Mouse (Mus musculus): Measurements from ENCODE around the gene Gm47985. TPM values are rescaled to one million over a fixed set of nuclear protein-coding genes. Genes with fewer than 3 reads are reported as not detected.
"Not testable (repeated sequence)": the region's sequence is repeated elsewhere in the genome, so short reads cannot be mapped to it uniquely, and the experiment has no call there.

Gene Gm47985
- polyA plus RNA-seq, 1 experiment from 2014 or later, result not detected

DNA sequence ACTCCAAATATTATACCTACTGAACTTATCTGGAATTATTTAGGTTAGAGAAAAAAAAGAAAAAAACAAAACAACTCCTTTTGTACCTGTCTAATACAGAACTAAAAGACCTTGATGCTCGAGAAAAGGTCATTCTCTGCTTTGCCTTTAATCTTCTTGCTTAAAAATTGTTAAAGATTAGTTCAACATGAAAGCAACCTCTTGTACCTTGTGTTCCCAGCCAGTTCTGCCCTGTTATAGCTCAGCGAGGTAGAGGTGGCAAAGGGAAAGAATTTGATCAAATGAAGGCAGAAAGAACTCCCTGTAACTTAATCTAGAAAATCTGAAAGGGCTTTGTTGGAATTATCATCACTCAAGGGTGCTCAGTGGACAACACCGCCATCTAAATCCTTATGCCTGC is 3.8 kb downstream of the Gm47985 start:
- WGBS, result 71% methylated on average over 3 of the region's 3 CpGs
- not testable (repeated sequence) for H3K4me1 ChIP-seq; H3K9me3 ChIP-seq; H3K36me3 ChIP-seq (replicated peaks); H3K27me3 ChIP-seq (replicated peaks); H3K4me3 ChIP-seq; H3K9ac ChIP-seq; H3K4me2 ChIP-seq; ATAC-seq (replicated peaks); H3K27ac ChIP-seq

DNA sequence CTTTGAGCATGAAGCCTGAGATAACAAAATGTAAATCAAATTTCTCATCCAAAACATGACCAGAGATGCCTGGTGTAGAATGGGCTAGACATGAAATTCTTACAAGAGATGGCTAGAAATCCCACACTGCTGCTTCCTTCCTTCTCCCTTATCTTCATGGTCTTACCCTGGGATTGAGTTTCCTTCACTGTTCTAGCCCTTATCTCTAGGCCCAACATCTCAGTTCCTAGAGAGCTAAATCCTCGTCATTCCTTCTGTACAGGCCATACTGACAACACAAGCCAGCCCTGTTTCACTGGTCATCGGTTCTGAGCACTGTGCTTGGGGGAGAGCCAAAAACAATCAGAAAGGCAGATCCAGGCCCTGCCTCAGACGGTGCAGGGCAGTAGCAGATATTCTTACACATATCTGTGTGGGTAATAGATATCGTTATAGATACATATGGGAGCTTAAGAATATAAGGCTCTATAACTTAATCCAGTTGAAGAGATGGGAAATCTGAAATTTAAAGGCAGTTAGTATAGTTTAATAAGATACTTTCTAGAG is 4.6 kb downstream of the Gm47985 start:
- not testable (repeated sequence) for H3K9me3 ChIP-seq; H3K27me3 ChIP-seq (replicated peaks); H3K4me1 ChIP-seq; H3K4me3 ChIP-seq; H3K9ac ChIP-seq; H3K27ac ChIP-seq; ATAC-seq (replicated peaks); H3K36me3 ChIP-seq (replicated peaks); H3K4me2 ChIP-seq
- WGBS, result 86% methylated on average over 4 of the region's 4 CpGs

DNA sequence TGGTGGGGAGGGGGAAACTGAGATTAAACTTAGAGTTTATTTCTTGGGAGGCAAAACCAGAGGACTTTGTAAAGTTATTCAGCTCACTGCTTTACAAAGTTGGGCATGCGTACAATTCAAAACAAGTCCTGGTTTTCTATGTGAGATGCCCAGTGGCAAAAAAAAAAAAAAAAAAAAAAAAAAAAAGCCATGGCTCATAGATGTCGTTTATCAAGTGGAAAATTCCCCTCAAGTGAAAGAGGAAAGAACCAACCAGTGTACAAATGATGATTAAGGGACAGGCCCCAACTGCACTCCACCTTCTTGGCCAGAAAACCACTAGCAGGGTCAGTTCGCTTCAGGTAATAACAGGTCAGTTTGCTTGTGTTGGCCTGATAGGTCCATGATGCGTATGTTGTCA is 6.1 kb downstream of the Gm47985 start:
- Histone ChIP-seq H3K9me3 (no peaks in the 10 kb centered on the region), H3K27ac (no peak overlapping the region), H3K4me1 (no peaks in the 10 kb centered on the region), H3K4me3 (no peak overlapping the region), H3K36me3 (replicated peaks) (no peaks in the 10 kb centered on the region), H3K27me3 (replicated peaks) (no peaks in the 10 kb centered on the region), H3K9ac (no peak overlapping the region), H3K4me2 (no peak overlapping the region)
- no peak for ATAC-seq (replicated peaks)
- WGBS, result 90% methylated on average over 4 of the region's 4 CpGs

DNA sequence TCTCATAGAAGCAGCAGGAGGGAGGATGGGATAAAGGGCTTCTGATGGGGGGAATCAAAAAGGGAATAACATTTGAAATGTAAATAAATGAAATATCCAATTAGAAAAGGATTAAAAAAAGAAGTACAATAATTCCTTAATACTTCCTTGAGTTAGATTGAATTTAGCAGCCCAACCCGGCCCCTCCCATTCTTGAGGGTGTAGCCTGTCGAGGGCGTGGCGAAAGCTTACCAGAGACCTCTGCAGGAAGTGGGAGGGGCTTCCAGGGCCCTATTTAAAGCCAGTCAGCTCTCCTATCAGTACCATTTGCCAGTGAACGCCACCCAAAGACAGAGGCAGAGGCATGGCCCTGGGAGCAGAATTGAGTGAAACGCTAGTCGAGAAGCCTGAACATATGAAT is 9.7 kb downstream of the Gm47985 start, which contains the start of gene Gm8947:
Gm8947 (plus strand) TSS at position 302 of the 400 bp plus-strand sequence.
- not testable (repeated sequence) for H3K9me3 ChIP-seq; ATAC-seq (replicated peaks); H3K4me3 ChIP-seq; H3K36me3 ChIP-seq (replicated peaks); H3K4me1 ChIP-seq; H3K27ac ChIP-seq; H3K4me2 ChIP-seq; H3K9ac ChIP-seq; H3K27me3 ChIP-seq (replicated peaks)
- WGBS, result 100% methylated on average over 1 of the region's 7 CpGs

DNA sequence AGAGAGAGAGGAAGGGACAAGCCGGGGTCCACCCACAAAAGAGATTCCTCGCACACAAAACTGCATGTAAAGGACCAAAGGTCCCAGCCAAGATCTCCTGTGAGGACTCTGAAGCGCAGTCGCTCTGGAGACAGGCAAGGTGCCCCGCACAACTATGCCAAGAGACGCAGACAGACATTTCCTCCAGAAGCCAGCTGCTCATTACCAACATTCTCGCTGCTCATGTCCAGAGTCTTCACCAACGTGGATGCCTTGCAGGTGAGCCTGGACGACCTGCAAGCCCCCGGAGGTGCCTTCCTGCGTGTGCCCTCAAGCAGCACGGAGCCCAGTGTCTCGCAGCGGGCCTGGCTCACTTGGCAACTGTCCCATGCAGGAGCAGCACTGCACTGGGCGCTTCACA is 10.4 kb downstream of the Gm47985 start:
- ATAC-seq (replicated peaks); H3K27ac ChIP-seq; H3K4me3 ChIP-seq; H3K9ac ChIP-seq; H3K36me3 ChIP-seq (replicated peaks); H3K27me3 ChIP-seq (replicated peaks); H3K4me2 ChIP-seq; H3K9me3 ChIP-seq; H3K4me1 ChIP-seq: not testable (repeated sequence)
- 92% methylated on average over 15 of the region's 15 CpGs for WGBS

DNA sequence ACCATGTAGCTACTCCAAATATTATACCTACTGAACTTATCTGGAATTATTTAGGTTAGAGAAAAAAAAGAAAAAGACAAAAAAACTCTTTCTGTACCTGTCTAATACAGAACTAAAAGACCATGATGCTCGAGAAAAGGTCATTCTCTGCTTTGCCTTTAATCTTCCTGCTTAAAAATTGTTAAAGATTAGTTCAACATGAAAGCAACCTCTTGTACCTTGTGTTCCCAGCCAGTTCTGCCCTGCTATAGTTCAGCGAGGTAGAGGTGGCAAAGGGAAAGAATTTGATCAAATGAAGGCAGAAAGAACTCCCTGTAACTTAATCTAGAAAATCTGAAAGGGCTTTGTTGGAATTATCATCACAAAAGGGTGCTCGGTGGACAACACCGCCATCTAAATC is 13.6 kb downstream of the Gm47985 start:
- not testable (repeated sequence) for H3K27me3 ChIP-seq (replicated peaks); H3K4me1 ChIP-seq; H3K9ac ChIP-seq; H3K4me2 ChIP-seq; H3K4me3 ChIP-seq; H3K36me3 ChIP-seq (replicated peaks); H3K9me3 ChIP-seq; H3K27ac ChIP-seq; ATAC-seq (replicated peaks)
- WGBS, result 31% methylated on average over 4 of the region's 4 CpGs

DNA sequence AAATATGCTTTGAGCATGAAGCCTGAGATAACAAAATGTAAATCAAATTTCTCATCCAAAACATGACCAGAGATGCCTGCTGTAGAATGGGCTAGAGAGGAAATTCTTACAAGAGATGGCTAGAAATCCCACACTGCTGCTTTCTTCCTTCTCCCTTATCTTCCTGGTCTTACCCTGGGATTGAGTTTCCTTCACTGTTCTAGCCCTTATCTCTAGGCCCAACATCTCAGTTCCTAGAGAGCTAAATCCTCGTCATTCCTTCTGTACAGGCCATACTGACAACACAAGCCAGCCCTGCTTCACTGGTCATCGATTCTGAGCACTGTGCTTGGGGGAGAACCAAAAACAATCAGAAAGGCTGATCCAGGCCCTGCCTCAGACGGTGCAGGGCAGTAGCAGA is 14.4 kb downstream of the Gm47985 start:
- H3K4me2 ChIP-seq; H3K27me3 ChIP-seq (replicated peaks); ATAC-seq (replicated peaks); H3K36me3 ChIP-seq (replicated peaks); H3K27ac ChIP-seq; H3K9ac ChIP-seq; H3K4me1 ChIP-seq; H3K4me3 ChIP-seq; H3K9me3 ChIP-seq: not testable (repeated sequence)
- 76% methylated on average over 3 of the region's 3 CpGs for WGBS

DNA sequence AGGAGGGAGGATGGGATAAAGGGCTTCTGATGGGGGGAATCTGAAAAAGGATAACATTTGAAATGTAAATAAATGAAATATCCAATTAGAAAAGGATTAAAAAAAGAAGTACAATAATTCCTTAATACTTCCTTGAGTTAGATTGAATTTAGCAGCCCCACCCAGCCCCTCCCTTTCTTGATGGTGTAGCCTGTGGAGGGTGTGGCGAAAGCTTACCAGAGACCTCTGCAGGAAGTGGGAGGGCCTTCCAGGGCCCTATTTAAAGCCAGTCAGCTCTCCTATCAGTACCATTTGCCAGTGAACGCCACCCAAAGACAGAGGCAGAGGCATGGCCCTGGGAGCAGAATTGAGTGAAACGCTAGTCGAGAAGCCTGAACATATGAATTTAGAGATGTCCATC is 15.8 kb downstream of the Gm47985 start, which contains the start of gene Gm47995:
Gm47995 (plus strand) TSS at position 329 of the 400 bp plus-strand sequence.
- not testable (repeated sequence) for H3K27me3 ChIP-seq (replicated peaks); H3K4me2 ChIP-seq; H3K4me3 ChIP-seq; H3K9me3 ChIP-seq; ATAC-seq (replicated peaks); H3K36me3 ChIP-seq (replicated peaks); H3K27ac ChIP-seq; H3K9ac ChIP-seq; H3K4me1 ChIP-seq
- 91% methylated on average over 4 of the region's 4 CpGs for WGBS

DNA sequence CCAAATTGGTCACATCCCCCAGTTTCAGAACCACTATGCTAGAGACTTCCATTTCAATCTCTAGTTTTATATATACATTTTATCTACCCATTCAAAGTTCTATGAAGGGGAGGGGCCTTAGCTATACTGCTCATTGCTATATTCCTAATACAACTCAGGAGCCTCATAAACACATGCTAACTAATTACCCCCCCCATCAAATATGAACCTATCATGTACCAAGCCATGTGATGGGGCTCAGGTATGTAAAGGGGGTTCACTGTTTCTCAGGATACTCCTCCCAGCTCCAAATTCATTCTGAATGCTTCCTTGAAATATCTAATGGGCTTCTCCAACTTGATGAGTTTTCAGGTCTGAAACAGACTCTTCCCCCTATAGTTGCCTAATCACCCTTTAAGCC is 18.3 kb downstream of the Gm47985 start:
- not testable (repeated sequence) for H3K27ac ChIP-seq; H3K9me3 ChIP-seq; ATAC-seq (replicated peaks); H3K27me3 ChIP-seq (replicated peaks); H3K9ac ChIP-seq; H3K36me3 ChIP-seq (replicated peaks); H3K4me2 ChIP-seq; H3K4me3 ChIP-seq; H3K4me1 ChIP-seq

DNA sequence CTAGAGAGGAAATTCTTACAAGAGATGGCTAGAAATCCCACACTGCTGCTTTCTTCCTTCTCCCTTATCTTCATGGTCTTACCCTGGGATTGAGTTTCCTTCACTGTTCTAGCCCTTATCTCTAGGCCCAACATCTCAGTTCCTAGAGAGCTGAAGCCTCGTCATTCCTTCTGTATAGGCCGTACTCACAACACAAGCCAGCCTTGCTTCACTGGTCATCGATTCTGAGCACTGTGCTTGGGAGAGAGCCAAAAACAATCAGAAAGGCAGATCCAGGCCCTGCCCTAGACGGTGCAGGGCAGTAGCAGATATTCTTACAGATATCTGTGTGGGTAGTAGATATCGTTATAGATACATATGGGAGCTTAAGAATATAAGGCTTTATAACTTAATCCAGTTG is 20.4 kb downstream of the Gm47985 start:
- not testable (repeated sequence) for ATAC-seq (replicated peaks)
- 81% methylated on average over 4 of the region's 5 CpGs for WGBS

DNA sequence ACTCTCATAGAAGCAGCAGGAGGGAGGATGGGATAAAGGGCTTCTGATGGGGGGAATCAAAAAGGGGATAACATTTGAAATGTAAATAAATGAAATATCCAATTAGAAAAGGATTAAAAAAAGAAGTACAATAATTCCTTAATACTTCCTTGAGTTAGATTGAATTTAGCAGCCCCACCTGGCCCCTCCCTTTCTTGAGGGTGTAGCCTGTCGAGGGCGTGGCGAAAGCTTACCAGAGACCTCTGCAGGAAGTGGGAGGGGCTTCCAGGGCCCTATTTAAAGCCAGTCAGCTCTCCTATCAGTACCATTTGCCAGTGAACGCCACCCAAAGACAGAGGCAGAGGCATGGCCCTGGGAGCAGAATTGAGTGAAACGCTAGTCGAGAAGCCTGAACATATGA is 21.5 kb downstream of the Gm47985 start, which contains the start of gene 3110040M04Rik:
3110040M04Rik (plus strand) TSS at position 304 of the 400 bp plus-strand sequence.
- not testable (repeated sequence) for H3K9ac ChIP-seq; H3K4me2 ChIP-seq; H3K4me3 ChIP-seq; H3K36me3 ChIP-seq (replicated peaks); H3K9me3 ChIP-seq; H3K4me1 ChIP-seq; ATAC-seq (replicated peaks); H3K27me3 ChIP-seq (replicated peaks); H3K27ac ChIP-seq
- WGBS, result no CpG with 5 or more reads among the region's 6 CpGs

More for the DNA sequence above, 20.4 kb downstream of the Gm47985 start:
- H3K4me2 ChIP-seq; H3K9ac ChIP-seq; H3K27me3 ChIP-seq (replicated peaks); H3K4me3 ChIP-seq; H3K9me3 ChIP-seq; H3K4me1 ChIP-seq; H3K27ac ChIP-seq; H3K36me3 ChIP-seq (replicated peaks): not testable (repeated sequence)

DNA sequence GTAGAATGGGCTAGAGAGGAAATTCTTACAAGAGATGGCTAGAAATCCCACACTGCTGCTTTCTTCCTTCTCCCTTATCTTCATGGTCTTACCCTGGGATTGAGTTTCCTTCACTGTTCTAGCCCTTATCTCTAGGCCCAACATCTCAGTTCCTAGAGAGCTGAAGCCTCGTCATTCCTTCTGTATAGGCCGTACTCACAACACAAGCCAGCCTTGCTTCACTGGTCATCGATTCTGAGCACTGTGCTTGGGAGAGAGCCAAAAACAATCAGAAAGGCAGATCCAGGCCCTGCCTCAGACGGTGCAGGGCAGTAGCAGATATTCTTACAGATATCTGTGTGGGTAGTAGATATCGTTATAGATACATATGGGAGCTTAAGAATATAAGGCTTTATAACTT is 26.2 kb downstream of the Gm47985 start:
- not testable (repeated sequence) for H3K36me3 ChIP-seq (replicated peaks); H3K4me3 ChIP-seq; H3K4me2 ChIP-seq; H3K27me3 ChIP-seq (replicated peaks); H3K4me1 ChIP-seq; H3K27ac ChIP-seq; H3K9ac ChIP-seq; H3K9me3 ChIP-seq; ATAC-seq (replicated peaks)
- 77% methylated on average over 3 of the region's 5 CpGs for WGBS

DNA sequence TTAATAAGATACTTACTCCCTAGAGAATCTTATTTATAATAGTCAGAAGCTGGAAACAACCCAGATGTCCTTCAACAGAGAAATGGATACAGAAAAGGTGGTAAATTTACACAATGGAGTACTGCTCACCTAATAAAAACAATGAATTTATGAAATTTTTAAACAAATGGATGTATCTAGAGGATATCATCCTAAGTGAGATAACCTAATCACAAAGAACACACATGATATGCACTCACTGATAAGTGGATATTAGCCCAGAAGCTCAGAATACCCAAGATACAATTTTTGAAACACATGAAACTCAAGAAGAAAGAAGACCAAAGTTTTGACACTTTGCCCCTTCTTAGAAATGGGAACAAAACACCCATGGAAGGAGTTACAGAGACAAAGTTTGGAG is 26.6 kb downstream of the Gm47985 start:
- H3K4me2 ChIP-seq; H3K9ac ChIP-seq; H3K36me3 ChIP-seq (replicated peaks); ATAC-seq (replicated peaks); H3K4me3 ChIP-seq; H3K27me3 ChIP-seq (replicated peaks); H3K27ac ChIP-seq; H3K4me1 ChIP-seq; H3K9me3 ChIP-seq: not testable (repeated sequence)

Data from midbrain, embryonic 15.5 days (tissue).